Mouse (Mus musculus): ENCODE measurements at regions not wholly inside any gene's neighbourhood (a gene's known extent, or its start where the extent isn't known, plus 50 kb on each side); places are given as distances from the start of the nearest gene placed in this dataset.

DNA sequence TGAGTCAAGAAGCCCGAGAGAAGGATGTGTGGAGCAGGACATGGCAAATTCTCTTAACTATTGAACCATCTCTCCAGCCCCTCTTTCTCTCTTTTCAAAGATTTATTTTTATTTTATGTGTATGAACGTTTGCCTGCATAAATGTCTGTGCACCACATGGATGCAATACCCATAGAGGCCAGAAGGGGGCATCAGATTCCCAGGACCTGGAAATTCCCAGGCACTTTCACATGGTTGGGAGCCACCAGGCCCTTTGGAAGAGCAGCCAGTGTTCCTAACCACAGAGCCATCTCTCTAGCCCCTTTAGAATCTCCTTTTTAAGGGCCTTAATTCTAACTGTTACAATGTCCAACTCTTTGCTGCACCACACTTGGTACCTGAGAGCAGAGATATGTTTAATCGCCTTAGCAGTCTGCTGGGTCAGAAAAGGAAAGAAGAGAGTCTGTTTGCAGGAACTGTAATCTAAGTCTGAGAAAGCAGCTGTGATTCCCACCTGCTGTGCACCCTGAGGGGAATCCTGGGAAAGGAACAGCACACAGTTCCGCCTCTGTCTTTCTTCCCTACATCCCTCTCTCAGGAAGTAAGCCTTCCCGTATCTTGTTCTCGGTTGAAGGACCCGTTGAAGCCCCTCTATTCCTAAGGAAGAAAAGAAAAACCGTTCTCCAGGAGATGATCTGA, 186.8 kb downstream of the Katnal1 start:
- DNase-seq (ENCODE audit: low spot score in 2 of 2) = no peak

DNA sequence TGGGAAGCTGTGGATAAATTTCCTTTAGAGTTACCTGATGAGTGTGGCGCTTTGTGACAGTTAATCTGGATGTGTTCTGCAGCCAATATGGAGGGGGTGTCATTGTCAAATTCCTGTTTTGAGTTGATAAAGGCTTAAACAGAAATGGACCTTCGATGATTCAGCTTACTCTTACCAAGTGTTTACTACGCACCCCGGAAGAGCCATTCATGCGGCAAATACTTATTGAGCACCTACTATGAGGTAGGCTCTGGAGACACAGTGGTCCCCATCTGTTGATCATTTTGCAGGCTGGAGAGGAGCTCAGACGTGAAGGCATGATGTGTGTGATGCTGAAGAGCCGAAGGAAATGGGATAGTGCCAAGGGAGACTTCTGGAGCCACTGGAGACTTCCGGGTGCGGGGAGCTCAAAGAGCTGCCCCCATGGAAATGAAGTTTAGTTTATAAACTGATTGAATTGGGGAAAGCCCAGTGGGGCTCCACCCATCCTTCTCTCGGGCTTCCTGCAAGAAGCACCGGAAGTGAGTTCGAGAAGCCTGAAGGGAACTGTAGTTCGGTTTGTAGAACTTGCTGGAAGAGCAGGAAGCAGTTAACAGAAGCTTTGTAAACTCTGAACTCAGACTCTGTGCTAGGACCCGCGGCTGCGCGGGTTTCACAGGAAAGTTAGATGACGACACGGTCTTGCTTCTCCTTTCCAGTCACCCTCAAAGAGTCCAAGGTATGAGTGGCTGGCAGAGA, 187.7 kb downstream of the Katnal1 start:
- DNase-seq (ENCODE audit: low spot score in 2 of 2) = no peak

DNA sequence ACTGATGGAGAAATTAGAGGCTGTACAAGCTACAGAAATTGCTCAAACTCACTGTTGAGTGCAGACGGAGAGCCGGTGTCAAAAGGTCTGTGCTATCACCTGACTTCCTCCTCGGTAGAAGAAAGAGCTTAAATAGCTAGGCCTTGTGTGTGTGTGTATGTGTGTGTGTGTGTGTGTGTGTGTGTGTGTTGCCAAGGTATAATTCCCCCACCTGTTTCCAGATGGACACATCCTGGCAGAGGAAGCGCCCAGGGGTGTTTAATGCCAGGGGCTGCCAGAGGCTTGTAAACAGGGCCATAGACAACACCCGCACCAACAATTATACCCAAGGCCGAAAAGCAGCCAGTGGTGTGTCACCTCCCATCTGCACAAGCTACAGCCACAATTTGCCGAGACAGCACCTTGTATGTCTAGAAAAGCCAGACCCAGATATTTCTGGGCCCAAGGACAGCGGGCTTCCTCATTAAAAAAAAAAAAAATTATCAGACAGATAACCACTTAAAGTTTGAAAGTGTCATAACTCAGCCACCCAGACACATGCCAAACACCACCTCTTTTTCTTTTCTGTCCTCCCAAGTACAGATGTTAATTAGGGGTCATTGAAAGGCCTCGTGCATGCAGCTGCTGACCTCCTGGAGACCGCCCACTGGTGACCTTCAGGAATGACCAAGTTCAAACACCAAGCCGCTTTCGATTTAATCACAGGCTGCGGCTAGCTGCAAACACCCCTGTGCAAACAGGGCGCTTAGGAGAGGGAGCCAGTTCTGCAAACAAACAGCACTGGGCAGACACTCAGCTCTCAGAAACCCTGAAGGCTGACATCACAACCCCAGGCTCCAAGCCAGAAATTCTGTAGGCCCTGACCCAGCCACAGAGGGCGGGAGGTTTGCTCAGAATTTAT, 188.0 kb upstream of the Ubl3 start:
- DNase-seq (ENCODE audit: low spot score in 2 of 2) = no peak

DNA sequence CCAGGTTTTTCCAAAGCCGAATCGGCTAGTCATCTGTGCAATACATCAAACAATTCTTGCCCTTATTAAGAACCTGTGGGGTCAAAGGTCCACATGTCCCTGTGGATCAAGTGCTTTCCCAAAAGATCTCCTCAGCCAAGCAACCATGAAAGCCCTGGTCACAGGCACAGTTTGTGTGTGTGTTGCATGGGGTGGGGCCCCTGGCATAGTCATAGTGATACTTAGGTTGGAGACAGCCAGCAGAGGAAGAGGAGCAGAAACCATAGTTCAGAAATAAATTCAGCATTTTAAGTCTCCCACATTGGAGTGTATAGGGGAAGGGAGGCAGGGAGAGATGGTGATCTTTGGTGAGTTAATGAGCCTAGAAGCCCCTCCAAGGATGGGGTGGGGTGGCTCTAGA, 187.1 kb upstream of the Ubl3 start:
- no peak for DNase-seq (ENCODE audit: low spot score in 2 of 2)

DNA sequence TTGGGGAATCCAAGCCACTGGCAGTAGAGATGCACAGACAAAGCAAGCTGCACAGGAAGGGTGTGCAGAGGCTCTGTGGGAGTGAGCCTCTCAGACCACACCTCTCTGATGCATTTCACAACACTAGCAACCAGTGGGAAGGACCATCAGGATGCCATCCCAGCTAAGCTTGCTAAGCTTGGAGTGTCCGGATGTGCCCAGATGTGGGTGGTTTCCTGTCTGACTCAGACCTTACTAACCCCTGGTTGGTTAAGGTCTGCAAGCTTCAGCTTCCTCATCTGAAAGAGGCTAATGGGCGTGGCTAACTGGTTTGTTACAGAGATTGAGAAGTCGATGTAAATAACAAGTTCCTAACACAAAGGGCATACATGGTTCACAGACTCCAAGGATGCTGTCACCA, 186.6 kb upstream of the Ubl3 start:
- DNase-seq (ENCODE audit: low spot score in 2 of 2) = no peak

DNA sequence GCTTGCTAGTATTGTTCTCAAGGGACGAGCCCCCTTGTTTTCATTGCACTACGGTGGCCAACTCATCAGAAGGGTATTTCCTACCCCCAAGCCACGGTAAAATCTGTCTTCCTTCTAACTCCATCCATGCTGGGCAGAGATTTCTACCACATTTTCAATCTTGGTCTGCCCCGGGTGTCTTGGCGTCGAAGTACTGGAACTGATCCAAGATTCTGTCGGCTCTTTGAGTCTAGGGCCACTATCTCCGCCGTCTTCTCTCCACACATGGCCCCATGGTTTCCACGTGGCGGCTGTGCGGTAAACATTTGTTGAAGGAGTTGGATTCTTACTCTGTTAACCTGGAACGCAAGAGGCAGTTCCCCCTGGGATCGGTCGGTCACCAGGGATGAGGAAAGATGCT, 177.0 kb upstream of the Ubl3 start:
- DNase-seq (ENCODE audit: low spot score in 2 of 2) = no peak

DNA sequence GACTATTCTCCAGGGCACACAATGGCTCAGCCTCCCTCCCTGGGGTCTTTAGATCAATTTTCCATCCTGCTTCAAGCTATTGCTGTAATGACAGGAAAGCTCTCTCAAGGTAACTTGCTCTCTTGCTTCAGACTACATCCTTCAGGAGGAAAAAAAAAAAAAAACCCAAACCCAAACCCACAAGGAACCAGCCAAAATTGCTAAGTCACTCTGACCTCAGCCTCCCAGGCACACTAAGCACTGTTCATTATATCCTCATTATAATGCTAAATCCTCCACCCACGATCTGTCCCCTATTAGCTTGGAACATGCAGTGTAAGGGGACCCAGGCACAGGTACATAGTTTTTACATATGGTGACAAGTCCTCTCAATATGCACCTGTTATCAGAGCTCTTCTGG, 175.9 kb upstream of the Ubl3 start:
- no peak for DNase-seq (ENCODE audit: low spot score in 2 of 2)

DNA sequence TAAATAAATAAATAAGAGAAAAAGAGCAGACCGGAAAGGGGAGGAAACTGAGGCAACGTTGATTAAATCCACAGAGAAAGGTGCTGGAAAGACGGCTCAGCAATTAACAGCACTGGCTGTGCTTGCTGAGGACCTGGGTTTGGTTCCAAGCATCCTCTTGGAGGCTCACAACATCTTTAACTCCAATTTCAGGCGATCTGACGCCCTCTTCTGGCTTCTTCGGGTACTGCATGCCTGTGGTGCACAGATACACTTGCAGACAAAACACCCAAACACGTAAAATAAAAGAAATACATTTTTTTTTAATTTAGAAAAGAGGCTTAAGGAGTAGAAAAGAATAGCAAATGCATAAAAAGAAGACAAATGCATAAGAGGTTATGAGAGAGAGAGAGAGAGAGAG, 173.9 kb upstream of the Ubl3 start:
- DNase-seq (ENCODE audit: low spot score in 2 of 2) = no peak

DNA sequence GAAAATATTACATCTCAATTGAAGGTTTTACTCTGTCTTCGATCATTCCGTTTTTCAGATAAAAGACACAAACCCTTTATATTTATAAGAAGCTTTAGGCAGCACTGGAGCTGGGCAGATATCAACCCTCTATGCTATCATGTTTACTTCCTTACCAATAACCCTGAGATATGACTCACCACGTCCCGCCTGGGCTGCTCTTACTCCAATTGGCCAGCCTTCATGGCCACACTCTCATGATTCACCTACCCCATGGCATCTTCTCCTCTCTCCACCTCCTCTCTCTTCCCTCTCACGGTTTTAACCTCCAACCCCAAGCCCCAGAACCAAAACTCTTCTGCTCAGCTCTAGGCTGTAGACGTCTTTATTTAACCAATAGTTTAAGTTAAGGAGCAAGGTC, 171.9 kb upstream of the Ubl3 start:
- no peak for DNase-seq (ENCODE audit: low spot score in 2 of 2)

DNA sequence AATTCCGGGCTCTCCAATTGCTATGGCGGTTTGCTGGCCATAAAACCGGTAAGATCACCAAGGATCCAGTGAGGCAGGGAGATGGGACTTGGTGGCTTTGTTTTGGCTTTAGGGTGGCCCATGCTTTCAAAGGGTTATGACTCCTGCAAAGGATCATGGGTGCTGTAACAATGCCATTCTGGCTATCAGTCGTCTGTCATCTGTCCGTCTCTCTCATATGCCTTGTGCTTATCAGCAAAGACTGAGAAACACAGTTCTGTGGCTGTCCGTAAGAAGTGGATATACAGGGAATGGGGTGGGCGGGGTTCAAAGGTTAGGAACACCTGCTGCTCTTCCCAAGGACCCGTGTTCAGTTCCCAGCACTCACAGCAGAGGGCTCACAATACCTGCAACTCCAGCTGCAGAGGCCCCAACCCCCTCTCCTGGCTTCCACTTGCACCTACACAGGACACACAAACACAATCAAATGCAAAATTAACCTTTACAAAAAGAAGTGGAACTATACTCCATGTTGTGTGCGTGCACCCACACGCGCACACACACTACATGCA, 171.2 kb upstream of the Ubl3 start:
- no peak for DNase-seq (ENCODE audit: low spot score in 2 of 2)

DNA sequence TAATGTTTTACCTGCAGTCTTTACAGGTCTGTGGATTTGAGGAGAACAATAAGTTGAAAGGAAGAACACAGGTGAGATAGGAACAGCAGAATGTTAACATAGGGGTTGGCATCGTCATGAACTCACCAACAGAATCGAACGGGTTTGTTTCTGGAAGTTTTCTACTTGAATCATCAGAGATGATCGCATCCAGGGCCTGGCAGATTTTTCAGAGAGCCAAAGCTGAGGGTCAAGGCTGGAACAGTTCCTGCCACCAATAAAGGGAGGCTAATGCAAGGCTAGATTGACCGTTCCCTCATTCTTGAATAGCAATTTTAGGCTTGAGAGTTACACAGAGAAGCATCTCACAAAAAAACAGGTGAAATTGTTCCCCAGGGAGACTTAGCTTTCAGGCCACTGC, 168.0 kb upstream of the Ubl3 start:
- DNase-seq (ENCODE audit: low spot score in 2 of 2) = no peak

DNA sequence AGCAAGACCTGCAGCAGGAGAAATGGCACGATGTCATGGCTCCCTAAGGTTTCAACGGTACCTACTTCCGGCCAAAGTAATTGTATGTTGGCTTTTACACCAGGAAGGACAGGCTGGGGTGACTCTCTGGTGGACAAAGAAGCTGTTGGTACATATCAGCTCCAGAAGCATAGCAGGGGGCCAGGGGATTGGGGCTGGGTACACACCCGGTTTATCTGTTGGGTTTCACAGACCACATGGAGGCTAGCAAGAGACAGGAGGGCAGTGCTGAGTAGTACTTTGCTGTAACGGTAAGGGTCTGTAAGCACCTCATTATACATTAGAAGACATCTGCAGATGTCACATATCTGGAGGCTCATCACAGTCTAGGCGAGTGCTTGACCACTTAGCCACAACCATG, 164.0 kb upstream of the Ubl3 start:
- no peak for DNase-seq (ENCODE audit: low spot score in 2 of 2)

DNA sequence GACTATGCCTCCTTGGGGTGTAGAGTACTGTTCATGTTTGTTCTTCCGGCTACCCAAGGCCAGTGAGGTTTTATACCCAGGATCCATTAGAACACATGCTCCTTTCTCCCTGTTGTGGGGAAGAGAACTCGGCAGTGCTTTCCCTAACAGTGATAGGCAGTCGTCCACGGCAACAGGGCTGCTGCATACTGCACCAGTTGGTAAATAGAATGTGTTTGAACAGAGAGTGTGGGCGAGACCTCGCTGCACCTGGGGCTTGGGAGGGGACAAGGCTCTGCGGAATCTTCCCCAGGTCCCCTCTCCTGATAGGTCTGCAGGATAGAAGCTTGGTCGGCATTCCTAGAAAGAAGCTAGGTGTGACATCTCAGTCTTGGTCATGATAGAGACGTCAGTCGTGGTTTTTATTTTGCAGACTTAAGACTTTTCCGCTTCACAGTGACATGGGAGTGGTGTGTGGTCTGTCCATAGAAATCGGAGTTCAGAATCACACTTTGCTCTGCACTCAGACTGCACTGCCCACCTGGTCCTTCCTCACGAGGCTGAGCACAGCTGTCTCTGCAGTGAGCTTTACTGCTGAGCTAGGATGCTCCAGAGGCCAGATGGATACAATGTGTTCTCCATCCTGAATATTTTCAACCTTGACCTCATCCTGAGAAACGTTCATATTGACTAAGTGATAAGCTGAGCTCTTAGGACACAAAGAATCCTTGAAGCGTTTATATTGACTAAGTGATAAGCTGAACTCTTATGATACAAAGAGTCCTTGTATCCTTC, 162.8 kb upstream of the Ubl3 start:
- no peak for DNase-seq (ENCODE audit: low spot score in 2 of 2)

DNA sequence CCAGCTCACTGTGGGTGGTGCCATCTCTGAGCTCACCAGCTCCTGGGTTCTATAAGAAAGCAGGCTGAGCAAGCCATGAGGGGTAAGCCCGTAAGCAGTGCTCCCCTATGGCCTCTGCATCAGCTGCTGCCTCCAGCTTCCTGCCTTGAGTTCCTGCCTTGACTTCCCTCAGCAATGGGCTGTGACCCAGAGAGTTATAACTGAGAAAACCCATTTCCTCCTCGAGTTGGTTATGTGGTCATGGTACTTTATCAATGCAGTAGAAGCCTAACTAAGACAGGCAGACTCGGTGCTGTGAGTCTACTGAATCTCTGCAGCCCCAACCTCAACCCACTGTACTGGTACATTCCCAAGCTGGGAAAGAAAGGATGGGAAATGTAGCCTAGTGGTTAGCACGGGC, 162.2 kb upstream of the Ubl3 start:
- DNase-seq (ENCODE audit: low spot score in 2 of 2) = no peak

DNA sequence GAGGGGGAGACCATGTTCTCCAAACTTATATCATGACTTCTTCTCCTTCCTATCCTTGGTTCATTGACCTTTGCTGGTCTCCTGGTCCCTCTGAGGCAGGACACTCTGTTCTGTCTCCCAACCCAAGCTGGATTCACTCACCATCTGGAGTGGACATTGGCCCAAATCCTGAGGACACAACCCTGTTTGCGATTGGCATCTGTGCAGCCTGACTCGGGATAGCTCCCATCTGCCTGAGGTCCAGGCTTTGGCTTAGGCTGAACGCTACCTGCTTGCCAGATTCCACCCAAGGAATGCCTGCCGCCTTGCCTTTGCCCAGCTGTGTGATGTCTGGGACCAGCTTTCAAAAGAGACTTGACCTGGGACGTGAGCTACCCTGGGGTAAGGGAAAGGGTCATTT, 161.2 kb upstream of the Ubl3 start:
- DNase-seq (ENCODE audit: low spot score in 2 of 2) = no peak

DNA sequence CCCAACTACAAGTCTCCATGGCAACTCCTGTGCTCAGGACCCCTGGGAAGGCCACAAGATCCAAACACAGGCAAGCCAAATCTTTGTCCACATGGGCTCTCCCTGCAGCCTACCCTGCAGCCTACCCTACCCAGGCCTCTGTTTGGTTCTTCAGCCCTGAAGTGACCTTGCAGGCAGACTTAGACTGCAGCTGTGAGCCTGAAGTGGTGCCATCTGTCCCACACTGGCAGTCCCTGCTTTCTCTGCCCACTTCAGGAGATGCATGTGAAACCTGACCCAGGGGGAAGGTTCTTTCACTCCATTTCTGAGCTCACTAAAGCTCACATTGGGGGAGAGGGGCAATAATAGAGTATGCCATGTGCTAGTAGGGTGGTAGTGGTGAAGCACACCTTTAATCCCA, 160.4 kb upstream of the Ubl3 start:
- DNase-seq (ENCODE audit: low spot score in 2 of 2) = no peak

DNA sequence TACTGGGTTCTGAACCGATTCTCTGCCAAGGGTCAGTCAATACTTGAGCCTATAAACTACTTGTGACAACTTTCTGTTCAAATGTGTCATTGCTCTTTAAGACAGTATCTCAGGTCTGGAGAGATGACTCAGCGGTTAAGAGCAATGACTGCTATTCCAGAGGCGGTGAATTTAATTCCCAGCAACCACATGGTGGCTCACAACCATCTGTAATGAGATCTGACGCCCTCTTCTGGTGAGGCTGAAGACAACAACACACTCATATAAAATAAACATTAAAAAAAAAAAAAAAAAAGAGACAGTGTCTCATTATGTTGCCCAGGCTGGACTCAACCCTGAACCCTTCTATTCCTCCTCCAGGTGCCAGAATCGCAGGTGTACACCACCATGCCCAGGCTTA, 159.0 kb upstream of the Ubl3 start:
- DNase-seq (ENCODE audit: low spot score in 2 of 2) = no peak

DNA sequence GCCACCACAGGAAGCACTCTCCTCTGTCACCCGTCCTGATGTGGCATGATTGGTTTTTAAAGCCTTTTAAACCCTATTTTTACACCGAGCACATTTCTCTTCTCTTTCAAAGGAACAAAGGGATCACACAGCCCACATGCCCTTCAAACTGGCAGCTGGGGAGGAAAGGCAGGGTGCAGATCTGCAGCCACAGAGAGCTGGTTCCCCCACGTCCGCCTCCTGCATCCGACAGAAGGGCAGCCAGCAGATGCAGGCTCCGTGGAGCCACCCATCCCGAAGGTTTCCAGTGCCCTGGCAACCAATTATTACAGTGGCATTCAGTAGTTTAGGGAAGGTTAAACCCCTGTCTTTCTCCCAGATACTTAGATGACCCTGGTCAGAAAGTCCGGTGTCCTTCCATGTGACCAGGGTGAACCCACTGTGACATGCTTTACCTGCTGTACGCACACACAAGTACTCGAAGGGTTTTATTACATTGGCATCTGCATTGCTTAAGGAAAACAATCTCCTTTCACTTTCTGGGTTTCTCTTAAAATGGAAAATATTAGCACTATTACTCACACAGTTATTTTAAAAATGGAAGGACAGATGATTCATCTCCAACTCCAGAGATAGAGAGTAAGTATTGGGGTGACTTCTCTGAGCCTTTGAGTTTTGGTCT, 156.7 kb upstream of the Ubl3 start:
- no peak for DNase-seq (ENCODE audit: low spot score in 2 of 2)

DNA sequence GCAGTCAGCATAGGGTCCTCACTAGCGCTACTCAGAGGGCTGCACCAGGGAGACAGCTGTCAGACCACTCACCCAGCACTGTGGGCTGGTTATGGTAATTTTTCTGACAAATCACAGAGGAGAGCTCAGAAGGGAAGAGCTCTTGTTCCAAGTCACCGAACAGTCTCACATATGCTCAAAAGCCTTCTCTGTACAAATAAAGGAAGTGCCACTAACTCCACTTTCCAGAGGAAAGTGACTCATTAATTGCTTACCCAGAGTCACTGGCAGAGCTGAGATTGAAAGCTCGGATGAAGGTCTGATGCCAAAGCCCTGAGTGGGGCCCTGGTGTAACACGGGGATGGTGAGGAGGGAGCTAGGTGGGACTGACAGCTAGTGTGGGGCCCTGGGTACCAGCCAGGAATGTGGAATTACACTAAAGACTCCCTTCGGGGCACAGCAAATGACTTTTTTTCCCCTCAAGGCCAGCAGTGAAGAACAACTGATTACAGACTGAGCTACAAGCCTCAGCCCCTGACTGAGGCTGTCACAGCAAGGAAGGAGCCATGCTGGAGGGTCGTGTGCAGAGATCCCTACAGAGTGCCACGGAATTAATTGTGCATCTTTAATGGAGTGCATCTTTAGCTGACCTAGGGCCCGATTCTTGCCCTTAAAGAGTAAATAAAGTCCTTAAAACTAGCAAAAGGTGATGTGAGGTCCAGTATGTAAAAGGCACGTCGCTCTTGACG, 155.6 kb upstream of the Ubl3 start:
- no peak for DNase-seq (ENCODE audit: low spot score in 2 of 2)

DNA sequence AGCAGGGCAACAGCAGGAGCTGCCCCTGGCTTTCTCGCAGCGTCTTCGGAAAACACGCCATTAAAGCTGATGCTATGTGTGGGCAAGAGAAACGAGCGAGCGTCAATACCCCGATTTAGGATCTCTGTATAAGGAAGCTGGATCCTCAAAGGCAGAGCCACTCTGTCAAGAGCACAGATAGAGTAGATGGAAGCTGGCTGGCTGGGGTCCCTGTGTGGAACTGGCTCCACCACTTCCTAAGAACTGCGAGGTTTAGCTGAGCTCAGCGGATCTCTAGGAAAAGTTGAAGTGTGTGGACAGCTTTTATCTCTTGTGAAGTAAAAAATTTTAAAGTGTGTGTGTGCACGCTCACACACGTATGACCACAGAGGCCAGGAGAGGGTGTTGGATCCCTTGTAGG, 154.7 kb upstream of the Ubl3 start:
- DNase-seq (ENCODE audit: low spot score in 2 of 2) = no peak

All from spleen, postnatal 14 days (tissue).